Mouse (Mus musculus): Measurements from ENCODE around the gene Med18. TPM values are rescaled to one million over a fixed set of nuclear protein-coding genes. Genes with fewer than 3 reads are reported as not detected.
"Not testable (repeated sequence)": the region's sequence is repeated elsewhere in the genome, so short reads cannot be mapped to it uniquely, and the experiment has no call there.

The Med18 gene
- total and polyA plus RNA-seq, 2 experiments from 2014 or later: 6.6 to 10.2 TPM

DNA sequence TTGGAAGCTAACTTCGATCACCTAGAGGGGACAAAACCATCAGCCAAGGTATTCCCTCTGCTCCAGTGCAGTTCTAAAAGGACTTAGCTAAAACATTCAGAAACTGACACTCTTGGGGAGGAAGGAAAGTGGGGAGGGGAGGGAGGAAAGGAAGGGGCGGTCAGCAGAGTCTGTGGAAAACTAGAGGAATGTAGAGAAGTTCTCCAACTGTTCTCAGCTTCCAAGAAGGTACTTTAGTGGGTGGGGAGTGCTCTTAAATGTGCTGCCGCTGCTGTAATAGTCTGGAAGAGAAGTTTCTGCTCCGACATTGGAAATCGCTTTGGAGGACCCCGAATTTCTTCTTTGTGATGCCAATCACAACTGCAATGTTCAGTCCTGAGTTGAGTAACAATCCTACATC lies 25.3 kb upstream of the Med18 start:
- 66% methylated on average over 6 of the region's 6 CpGs for WGBS
- TF ChIP-seq CTCF (IDR thresholded peaks at IDR 0.05; ENCODE audit: low read depth) (no peak), EP300 (IDR thresholded peaks at IDR 0.05; ENCODE audit: low read depth) (no peak)
- H3K27ac ChIP-seq (ENCODE audit: low read depth): no peak overlapping the region
- ATAC-seq (ENCODE audit: insufficient read depth, low read depth) (no peak), DNase-seq (ENCODE audit: low spot score) (no peak)
- peaks cover 13% of the 10 kb centered on the region; the same call in 1 of the 2 replicates for H3K36me3 ChIP-seq (replicated peaks; ENCODE audit: control insufficient read depth, insufficient read depth, low read length)
- no peaks in the 10 kb centered on the region for H3K27me3 ChIP-seq (ENCODE audit: control insufficient read depth, insufficient read depth, low read length)
- H3K4me3 ChIP-seq (ENCODE audit: low read depth, low read length): no peak overlapping the region
- H3K9me3 ChIP-seq (replicated peaks; ENCODE audit: control insufficient read depth, low read length): no peaks in the 10 kb centered on the region
- H3K4me2 ChIP-seq (ENCODE audit: low read depth, low read length): no peak overlapping the region
- no peak overlapping the region for H3K9ac ChIP-seq (replicated peaks; ENCODE audit: low read depth, low read length)
- H3K4me1 ChIP-seq (ENCODE audit: control insufficient read depth, insufficient read depth): no peaks in the 10 kb centered on the region

DNA sequence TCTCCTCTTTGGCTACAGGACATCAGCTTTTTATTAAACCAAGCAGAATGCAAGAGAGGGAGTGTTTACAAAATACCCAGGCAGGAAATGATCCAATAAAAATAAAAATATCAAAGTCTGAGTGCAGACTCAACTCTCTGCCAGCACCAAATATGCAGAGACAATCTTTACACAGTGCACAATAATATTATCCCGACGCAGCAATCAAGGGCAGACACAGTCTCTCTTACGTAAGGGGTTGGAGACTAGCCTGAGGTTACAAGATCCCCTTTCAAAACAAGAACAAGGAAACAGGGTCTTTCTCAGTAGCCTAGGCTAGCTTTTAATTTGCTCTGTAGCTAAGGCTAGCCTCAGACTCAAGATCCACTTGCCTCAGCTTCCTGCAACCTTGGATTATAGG lies 24.8 kb upstream of the Med18 start:
- no peak for ATAC-seq (ENCODE audit: insufficient read depth, low read depth)
- TF ChIP-seq EP300 (IDR thresholded peaks at IDR 0.05; ENCODE audit: low read depth) (no peak), CTCF (IDR thresholded peaks at IDR 0.05; ENCODE audit: low read depth) (no peak)
- 53% methylated on average over 3 of the region's 3 CpGs for WGBS
- Histone ChIP-seq H3K27me3 (ENCODE audit: control insufficient read depth, insufficient read depth, low read length) (no peaks in the 10 kb centered on the region), H3K27ac (ENCODE audit: low read depth) (no peak overlapping the region), H3K9ac (replicated peaks; ENCODE audit: low read depth, low read length) (no peak overlapping the region), H3K9me3 (replicated peaks; ENCODE audit: control insufficient read depth, low read length) (no peaks in the 10 kb centered on the region), H3K4me3 (ENCODE audit: low read depth, low read length) (no peak overlapping the region), H3K4me2 (ENCODE audit: low read depth, low read length) (no peak overlapping the region), H3K36me3 (replicated peaks; ENCODE audit: control insufficient read depth, insufficient read depth, low read length) (peaks cover 11% of the 10 kb centered on the region; the same call in 1 of the 2 replicates), H3K4me1 (ENCODE audit: control insufficient read depth, insufficient read depth) (no peaks in the 10 kb centered on the region)
- DNase-seq (ENCODE audit: low spot score): no peak

DNA sequence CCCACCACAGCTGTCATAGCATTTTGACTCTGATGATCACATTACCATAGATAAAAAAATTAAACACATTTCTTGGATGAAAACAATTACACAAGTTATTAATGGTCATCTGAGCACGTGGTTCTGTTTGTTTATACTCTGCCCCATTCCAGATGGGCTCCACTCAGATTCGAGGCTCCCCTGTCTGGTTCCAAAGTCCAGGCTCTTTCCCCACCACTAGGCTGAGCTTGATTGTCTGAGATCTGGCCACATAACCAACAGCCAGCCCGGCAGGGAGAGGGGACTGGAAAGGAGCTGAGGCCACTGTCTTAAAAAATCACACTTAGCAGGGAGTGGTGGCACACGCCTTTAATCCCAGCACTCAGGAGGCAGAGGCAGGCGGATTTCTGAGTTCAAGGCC lies 21.1 kb upstream of the Med18 start:
- ATAC-seq (ENCODE audit: insufficient read depth, low read depth): no peak
- no peak for TF ChIP-seq CTCF (IDR thresholded peaks at IDR 0.05; ENCODE audit: low read depth)
- no peak for TF ChIP-seq EP300 (IDR thresholded peaks at IDR 0.05; ENCODE audit: low read depth)
- no peaks in the 10 kb centered on the region for H3K27me3 ChIP-seq (ENCODE audit: control insufficient read depth, insufficient read depth, low read length)
- WGBS: 68% methylated on average over 5 of the region's 5 CpGs
- H3K9ac ChIP-seq (replicated peaks; ENCODE audit: low read depth, low read length): no peak overlapping the region
- no peaks in the 10 kb centered on the region for H3K36me3 ChIP-seq (replicated peaks; ENCODE audit: control insufficient read depth, insufficient read depth, low read length)
- H3K4me1 ChIP-seq (ENCODE audit: control insufficient read depth, insufficient read depth): no peaks in the 10 kb centered on the region
- H3K4me2 ChIP-seq (ENCODE audit: low read depth, low read length): no peak overlapping the region
- H3K27ac ChIP-seq (ENCODE audit: low read depth): no peak overlapping the region
- no peak for DNase-seq (ENCODE audit: low spot score)
- H3K9me3 ChIP-seq (replicated peaks; ENCODE audit: control insufficient read depth, low read length): no peaks in the 10 kb centered on the region
- no peak overlapping the region for H3K4me3 ChIP-seq (ENCODE audit: low read depth, low read length)

DNA sequence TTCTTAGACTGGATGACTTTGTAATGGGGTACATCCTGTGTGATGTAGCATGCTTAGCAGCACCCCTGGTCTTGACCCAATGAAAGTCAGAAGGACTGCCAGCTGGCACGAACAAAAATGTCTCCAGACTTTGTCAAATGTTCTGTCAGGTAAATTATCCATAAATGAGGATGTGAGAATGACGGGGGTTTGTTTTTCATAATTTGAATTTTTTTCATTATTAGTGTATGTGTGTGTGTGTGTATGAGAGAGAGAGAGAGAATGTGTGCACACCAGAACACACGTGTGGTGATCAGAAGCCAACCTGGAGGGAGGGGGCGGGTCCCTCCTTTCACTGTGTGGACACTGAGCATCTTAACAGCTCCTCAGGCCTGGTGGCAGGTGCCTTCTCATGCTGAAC lies 20.5 kb upstream of the Med18 start:
- no peak for ATAC-seq (ENCODE audit: insufficient read depth, low read depth)
- Histone ChIP-seq H3K4me1 (ENCODE audit: control insufficient read depth, insufficient read depth) (no peaks in the 10 kb centered on the region), H3K27me3 (ENCODE audit: control insufficient read depth, insufficient read depth, low read length) (no peaks in the 10 kb centered on the region), H3K9me3 (replicated peaks; ENCODE audit: control insufficient read depth, low read length) (no peaks in the 10 kb centered on the region), H3K36me3 (replicated peaks; ENCODE audit: control insufficient read depth, insufficient read depth, low read length) (no peaks in the 10 kb centered on the region), H3K27ac (ENCODE audit: low read depth) (no peak overlapping the region), H3K9ac (replicated peaks; ENCODE audit: low read depth, low read length) (no peak overlapping the region), H3K4me2 (ENCODE audit: low read depth, low read length) (no peak overlapping the region), H3K4me3 (ENCODE audit: low read depth, low read length) (no peak overlapping the region)
- WGBS: 81% methylated on average over 4 of the region's 4 CpGs
- no peak for DNase-seq (ENCODE audit: low spot score)
- no peak for TF ChIP-seq EP300 (IDR thresholded peaks at IDR 0.05; ENCODE audit: low read depth)
- TF ChIP-seq CTCF (IDR thresholded peaks at IDR 0.05; ENCODE audit: low read depth): no peak

DNA sequence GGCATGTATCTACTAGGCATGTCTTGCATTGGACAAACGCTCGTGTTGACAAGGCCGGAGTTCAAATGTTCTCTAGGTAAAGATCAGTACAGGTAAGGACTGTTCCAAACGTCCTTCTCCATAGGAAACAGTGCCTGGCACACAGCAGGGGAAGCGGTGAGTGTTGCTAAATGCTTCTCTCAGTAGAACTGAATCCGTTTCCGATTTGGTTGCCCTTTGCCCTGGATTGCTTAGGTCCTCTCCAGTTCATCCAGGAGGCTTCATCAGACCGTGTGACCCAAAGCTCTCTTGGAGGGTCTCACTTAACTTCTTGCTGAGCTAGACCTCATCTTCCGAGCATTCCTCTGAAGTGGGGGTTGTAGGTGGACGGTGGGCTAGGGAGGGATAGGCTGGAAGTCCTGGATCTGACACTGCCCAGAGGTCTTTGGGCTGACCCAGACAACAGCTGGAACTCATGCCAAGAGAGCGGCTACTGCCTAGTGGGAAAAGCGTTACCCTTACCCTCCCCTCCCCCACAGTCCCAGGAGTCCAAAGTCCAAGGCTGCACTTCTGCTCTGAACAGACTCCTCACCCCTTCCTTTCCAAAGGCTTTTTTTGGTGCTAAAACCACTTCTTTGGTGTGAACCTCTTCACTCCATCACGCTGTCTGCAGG lies 19.4 kb upstream of the Med18 start:
- TF ChIP-seq EP300 (IDR thresholded peaks at IDR 0.05; ENCODE audit: low read depth) (no peak), CTCF (IDR thresholded peaks at IDR 0.05; ENCODE audit: low read depth) (no peak)
- no peaks in the 10 kb centered on the region for H3K9me3 ChIP-seq (replicated peaks; ENCODE audit: control insufficient read depth, low read length)
- H3K4me3 ChIP-seq (ENCODE audit: low read depth, low read length): no peak overlapping the region
- ATAC-seq (ENCODE audit: insufficient read depth, low read depth) (no peak), DNase-seq (ENCODE audit: low spot score) (no peak)
- H3K9ac ChIP-seq (replicated peaks; ENCODE audit: low read depth, low read length): no peak overlapping the region
- no peaks in the 10 kb centered on the region for H3K36me3 ChIP-seq (replicated peaks; ENCODE audit: control insufficient read depth, insufficient read depth, low read length)
- no peaks in the 10 kb centered on the region for H3K27me3 ChIP-seq (ENCODE audit: control insufficient read depth, insufficient read depth, low read length)
- 69% methylated on average over 13 of the region's 13 CpGs for WGBS
- H3K4me2 ChIP-seq (ENCODE audit: low read depth, low read length): no peak overlapping the region
- no peaks in the 10 kb centered on the region for H3K4me1 ChIP-seq (ENCODE audit: control insufficient read depth, insufficient read depth)
- H3K27ac ChIP-seq (ENCODE audit: low read depth): no peak overlapping the region

DNA sequence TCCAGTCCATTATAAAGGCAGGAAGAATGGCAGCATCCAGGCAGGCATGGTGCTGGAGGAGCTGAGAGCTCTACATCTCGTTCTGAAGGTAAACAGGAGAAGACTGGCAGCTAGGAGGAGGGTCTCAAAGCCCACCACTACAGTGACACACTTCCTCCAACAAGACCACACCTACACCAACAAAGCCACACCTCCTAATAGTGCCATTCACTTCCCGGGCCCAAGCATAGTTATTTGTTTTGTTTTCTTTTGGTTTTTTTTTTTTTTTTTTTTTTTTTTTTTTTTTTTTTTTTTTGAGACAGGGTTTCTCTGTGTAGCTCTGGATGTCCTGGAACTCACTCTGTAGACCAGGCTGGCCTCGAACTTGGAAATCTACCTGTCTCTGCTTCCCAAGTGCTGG lies 18.4 kb upstream of the Med18 start:
- not testable (repeated sequence) for H3K4me2 ChIP-seq (ENCODE audit: low read depth, low read length); ATAC-seq (ENCODE audit: insufficient read depth, low read depth); H3K4me3 ChIP-seq (ENCODE audit: low read depth, low read length); DNase-seq (ENCODE audit: low spot score); H3K27me3 ChIP-seq (ENCODE audit: control insufficient read depth, insufficient read depth, low read length); H3K27ac ChIP-seq (ENCODE audit: low read depth); H3K4me1 ChIP-seq (ENCODE audit: control insufficient read depth, insufficient read depth); H3K9me3 ChIP-seq (replicated peaks; ENCODE audit: control insufficient read depth, low read length); H3K9ac ChIP-seq (replicated peaks; ENCODE audit: low read depth, low read length); H3K36me3 ChIP-seq (replicated peaks; ENCODE audit: control insufficient read depth, insufficient read depth, low read length)
- WGBS: 52% methylated on average over 3 of the region's 3 CpGs

Measured in heart, postnatal 0 days (tissue).